Mouse (Mus musculus) kidney, postnatal 4 days (tissue): ENCODE results near the gene Ugt1a9.
"Not testable (repeated sequence)": the region's sequence is repeated elsewhere in the genome, so short reads cannot be mapped to it uniquely, and the experiment has no call there.

Experiments used
- DNase-seq, 2 experiments: peaks; one replicate each; pipeline ENCODE4 v3.0.0; 2021; ENCODE audit warnings: mixed read lengths in 2 of 2

Gene Ugt1a9

DNA sequence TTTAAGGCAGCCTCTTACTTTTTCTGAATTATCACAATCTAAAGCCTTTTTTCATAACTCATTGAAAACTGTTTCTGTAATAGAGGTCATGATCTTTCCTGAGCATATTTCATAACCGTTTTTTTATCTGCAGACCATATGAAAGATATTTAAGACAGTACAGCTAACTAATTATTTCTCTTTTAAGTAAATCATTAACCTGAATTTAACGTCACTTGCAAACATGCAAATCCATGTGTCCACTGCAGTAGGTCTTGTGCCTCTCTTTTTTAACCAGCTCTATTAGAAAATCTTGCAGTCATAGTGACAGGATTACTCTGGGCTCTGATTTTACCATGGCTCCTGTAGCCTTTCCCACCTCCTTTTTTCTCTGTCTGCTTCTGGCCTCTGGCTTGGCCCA, at the start of gene Ugt1a9:
TSS of gene Ugt1a9 (plus strand) at position 306 of the 400 bp plus-strand sequence.
- DNase-seq, result no peak

DNA sequence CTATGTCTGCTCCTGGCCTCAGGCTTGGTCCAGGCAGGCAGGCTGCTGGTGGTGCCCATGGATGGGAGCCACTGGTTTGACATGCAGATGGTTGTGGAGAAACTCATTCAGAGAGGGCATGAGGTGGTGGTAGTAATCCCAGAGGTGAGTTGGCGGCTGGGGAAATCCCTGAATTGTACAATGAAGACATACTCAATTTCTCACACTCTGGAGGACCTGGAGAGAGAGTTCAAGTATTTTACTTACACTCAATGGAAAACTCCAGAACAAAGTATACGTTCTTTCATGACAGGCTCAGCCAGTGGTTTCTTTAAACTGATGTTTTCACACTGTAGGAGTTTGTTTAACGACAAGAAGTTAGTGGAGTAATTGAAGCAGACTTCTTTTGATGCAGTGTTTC, 45.4 kb upstream of the Ugt1a9 start:
- not testable (repeated sequence) for DNase-seq

DNA sequence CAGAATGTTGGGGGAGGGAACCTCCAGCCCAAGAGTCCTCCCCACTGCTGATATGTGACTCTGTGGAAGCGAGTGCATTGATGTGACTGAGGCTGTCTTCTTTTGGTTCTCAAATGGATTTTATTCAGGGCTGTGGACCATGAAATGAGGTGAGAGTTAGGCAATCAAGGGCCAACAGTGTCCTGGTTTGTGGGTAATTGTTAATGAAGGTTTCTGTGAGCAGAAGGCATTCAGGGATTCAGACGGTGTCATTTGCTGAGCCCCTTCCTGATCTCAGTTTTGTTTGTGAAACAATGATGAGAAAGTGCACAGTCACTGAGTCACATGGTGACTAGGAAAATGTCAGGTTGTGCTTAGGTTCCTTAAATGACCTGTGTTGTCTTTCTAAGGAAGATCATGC, 27.6 kb upstream of the Ugt1a9 start:
- not testable (repeated sequence) for DNase-seq

DNA sequence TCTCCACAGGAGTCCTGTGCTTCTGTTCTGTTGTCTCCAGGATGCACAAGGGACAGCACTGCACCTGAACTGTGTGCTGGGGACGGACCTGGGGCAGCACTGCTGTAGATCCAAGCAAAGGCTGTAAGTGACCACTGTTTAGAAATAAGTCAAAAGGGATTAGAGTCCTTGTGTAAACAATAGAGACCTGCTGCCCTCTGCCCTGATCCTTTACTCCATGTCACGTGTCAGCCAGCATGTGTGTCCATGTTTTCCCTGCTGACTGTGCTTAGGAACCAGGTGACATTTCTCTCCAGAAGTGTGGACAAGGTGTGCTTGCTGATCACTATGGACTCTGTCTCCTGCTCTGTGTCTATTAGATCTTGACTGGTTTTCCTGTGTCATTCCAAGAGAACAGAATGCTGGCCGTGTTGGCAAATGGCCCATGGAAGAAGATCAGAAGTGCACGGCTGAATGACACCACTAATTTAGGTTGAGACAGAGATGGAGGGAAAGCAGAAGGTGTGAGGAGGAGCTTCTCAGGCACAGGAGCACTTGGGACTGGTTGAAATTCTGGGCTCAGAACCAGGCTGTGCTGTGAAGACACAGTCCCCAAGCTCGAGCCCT, 25.7 kb upstream of the Ugt1a9 start:
- peak; percentile 7 to 18 for DNase-seq

DNA sequence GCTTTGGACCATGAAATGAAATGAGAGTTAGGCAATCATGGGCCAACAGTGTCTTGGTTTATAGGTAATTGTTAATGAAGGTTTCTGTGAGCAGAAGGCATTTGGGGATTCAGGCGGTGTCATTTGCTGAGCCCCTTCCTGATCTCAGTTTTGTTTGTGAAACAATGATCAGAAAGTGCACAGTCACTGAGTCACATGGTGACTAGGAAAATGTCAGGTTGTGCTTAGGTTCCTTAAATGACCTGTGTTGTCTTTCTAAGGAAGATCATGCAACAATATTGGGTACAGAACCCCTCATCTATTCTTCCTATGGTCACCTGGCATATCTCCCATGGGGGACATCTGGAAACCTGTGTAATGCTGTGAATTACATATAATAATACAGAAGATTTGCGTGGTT, 23.2 kb upstream of the Ugt1a9 start:
- DNase-seq, result not testable (repeated sequence)

DNA sequence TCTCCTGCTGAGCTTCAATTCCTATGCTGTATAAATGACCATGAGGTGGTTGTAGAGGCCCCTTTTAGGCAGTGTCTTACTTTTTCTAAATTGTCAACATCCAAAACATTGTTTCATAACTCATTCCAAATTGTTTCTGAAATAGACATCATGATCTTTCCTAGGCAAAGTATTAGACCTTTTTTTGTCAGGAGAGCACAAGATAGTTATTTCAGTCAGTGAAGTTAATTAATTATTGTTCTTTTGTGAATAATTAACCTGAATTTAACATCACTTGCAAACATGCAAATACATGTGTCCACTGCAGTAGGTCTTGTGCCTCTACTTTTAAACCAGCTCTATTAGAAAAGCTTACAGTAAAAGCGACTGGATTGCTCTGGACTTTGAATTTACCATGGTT, 15.5 kb upstream of the Ugt1a9 start, which contains the start of gene Ugt1a10:
TSS of gene Ugt1a10 (plus strand) at position 301 of the 400 bp plus-strand sequence.
- DNase-seq, result no peak

DNA sequence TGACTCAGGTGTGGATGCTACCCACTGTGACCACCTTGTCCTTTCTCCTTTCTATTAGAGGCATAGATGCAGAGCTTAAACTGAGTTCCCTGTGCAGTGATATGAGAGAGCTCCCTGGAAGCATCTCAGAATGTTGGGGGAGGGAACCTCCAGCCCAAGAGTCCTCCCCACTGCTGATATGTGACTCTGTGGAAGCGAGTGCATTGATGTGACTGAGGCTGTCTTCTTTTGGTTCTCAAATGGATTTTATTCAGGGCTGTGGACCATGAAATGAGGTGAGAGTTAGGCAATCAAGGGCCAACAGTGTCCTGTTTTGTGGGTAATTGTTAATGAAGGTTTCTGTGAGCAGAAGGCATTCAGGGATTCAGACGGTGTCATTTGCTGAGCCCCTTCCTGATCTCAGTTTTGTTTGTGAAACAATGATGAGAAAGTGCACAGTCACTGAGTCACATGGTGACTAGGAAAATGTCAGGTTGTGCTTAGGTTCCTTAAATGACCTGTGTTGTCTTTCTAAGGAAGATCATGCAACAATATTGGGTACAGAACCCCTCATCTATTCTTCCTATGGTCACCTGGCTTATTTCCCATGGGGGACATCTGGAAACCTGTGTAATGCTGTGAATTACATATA, 4.0 kb upstream of the Ugt1a9 start:
- DNase-seq, result not testable (repeated sequence)

DNA sequence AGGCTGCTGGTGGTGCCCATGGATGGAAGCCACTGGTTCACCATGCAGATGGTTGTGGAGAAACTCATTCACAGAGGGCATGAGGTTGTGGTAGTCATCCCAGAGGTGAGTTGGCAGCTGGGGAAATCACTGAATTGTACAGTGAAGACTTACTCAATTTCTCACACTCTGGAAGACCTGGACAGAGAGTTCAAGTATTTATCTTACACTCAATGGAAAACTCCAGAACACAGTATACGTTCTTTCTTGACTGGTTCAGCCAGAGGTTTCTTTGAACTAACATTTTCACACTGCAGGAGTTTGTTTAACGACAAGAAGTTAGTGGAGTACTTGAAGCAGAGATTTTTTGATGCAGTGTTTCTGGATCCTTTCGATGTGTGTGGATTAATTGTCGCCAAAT, 302 bp downstream of the Ugt1a9 start:
- no peak for DNase-seq

DNA sequence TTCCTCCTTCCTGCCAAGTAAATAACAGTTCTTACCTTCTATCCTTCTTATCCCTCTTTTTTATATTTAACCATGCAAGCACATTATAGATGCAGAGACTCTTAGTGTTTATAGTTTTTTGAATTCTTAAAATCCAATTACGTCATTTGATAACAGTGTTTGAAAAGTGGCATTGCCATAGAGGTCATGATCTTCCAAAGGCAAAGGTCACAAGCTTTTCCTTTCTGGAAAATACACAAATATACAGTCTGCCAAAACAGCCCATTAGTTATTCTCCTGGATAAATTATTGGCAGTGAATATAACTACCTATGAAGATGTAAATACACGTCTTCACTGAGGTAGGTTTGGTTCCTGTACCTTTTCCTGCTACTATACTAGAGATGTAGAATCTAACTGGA, 3.9 kb downstream of the Ugt1a9 start:
- DNase-seq, result no peak

DNA sequence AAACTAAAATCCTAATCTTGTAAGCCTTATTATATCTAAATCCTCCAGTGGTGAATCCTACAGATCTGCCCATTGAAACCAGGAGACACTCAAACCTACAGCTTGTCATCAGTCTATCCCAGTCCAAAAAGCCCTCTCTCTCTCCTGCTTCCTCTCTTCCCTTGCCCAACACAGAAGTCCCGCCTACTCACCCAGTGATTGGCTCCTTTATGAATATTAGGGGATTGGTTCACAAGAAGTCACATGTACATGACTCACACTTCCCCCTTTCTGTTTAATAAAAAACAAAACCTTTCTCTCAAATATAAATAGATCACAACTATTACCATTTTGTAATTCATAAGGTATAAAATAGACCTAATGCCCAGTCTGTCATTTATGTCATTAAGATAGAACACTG, 6.5 kb downstream of the Ugt1a9 start:
- no peak for DNase-seq

DNA sequence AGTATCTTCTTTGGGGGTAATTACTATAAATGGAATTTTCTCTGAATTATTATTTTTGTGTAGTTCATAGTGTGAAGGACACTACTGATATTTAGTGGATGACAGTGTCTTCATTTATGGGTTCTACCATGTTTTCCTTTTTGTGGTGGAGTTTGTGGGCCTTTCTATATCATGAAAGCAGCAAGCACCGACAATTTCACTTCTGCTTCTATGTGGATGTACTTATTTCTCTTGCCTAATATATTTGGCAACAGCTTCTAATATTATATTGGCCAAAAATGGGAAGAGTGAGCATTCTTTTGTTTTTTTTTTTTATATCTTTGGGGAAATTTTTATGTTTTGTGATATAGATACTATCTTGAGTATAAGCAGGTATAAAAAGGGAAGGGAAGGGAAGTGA, 11.1 kb downstream of the Ugt1a9 start:
- no peak for DNase-seq

DNA sequence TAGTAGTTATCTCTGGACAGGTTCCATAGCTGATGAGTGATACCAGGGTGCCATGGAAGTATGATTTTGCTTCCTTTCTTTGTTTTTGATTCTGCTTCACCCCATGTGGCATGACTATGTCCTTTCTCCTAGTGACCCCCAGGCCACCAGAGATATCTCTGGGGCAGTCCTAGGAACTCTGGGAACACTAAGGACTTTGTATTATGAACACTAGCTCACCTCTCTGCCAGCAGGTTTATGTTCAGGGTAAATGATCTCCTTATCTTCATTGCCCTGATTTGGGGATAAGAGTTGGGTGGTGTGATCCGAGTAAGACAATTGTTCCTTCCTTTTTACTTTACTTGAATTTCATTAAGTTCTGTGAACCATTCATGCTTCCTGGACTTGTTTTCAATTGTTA, 15.5 kb downstream of the Ugt1a9 start:
- DNase-seq, result no peak

DNA sequence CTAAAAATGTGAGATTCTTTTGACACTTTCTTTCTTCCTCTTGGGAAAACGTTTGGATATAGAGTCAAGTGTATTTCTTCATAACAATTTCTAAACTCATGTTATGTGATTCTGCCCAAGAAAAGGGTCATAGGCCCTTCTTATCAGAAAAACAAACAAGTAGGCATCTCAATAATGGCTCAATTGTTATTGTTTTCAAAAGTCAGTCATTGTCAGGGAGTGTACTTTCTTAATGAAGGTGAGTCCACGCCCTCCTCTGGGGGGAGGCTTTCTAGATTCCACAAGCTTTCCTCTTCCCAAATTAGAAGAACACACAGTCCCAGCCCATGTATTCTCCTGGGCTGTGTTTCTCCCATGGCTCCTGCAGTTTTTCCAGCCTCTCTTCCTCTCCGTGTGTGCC, 16.9 kb downstream of the Ugt1a9 start, which contains the start of gene Ugt1a8:
TSS of gene Ugt1a8 (plus strand) at position 301 of the 400 bp plus-strand sequence.
- no peak for DNase-seq

DNA sequence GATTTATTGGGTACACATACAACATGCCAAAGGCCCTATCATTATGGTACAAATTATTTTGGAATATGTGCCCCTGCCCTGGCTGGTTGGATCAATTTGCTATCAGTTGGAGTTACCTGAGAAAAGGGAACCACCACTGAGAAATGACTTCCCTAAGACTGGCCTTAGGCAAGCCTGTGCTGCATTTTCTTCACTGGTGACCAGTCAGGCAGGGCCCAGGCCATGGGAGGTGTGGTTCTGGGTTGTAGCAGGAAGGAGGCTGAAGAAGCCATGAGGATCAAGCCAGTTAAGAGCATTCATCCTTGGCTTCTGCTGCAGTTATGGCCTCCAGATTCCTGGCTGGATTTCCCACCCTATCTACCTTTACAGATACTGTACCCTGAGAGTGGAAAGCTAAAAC, 21.7 kb downstream of the Ugt1a9 start:
- no peak for DNase-seq

DNA sequence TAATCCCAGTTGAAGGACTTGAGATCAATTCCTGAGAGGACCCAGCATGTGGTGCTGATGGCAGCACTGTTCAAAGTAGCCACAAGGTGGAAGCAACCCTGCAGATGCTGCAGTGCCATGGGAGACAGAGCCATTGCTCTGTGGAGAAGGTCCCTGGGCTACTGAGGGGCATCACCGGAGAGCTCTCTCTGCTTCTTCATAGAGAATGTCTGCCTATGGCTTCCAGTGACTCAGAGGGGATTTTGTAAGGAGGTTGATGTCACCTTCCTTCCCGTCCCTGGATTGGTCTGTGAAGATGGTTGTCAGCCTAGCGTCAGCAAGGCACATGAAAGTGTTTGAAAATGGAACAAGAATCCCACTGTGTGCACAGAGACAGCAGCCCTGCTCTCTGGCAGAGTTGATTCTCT, 23.7 kb downstream of the Ugt1a9 start:
- DNase-seq, result peak; percentile 32 to 52

DNA sequence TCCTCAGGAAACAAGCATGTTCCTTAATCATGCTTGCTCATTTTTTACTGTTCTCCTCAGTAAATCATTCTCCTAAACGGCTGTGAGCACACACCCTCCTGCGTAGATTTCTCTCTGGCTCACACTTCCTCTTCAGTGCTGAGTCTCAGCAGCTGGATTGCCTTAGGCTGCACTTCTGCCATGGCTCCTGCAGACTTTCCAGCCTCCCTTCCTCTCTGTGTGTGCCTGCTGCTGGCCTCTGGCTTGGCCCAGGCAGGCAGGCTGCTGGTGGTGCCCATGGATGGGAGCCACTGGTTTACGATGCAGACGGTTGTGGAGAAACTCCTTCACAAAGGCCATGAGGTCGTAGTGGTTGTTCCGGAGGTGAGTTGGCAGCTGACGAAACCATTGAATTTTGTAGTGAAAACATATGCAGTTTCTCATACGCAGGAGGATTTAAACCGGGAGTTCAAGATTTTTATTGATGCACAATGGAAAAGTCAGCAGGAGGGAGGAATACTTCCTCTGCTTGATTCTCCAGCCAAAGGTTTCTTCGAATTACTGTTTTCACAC, 24.4 kb downstream of the Ugt1a9 start, which contains the start of gene Ugt1a7c:
TSS of gene Ugt1a7c (plus strand) at position 122 of the 552 bp plus-strand sequence.
- peak; percentile 66 to 77 for DNase-seq

DNA sequence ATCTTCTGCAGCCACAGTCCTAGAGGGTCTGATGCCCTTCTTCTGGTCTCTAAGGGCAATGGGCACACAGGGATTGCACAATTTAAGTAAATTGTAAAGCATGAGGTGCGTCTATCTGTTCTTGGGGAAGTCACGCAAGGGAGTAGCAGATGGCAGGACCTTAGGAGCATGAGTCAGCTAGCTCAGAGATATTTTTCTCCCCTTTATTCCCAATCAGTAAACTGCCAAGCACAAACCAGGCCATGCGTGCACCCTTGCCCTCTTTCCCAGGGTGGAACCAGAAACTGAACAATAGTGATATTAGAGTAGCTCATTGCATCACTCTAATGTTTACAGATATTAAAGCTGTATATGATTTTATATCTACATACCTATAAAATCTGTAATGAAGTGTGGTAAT, 27.9 kb downstream of the Ugt1a9 start:
- DNase-seq, result not testable (repeated sequence)

DNA sequence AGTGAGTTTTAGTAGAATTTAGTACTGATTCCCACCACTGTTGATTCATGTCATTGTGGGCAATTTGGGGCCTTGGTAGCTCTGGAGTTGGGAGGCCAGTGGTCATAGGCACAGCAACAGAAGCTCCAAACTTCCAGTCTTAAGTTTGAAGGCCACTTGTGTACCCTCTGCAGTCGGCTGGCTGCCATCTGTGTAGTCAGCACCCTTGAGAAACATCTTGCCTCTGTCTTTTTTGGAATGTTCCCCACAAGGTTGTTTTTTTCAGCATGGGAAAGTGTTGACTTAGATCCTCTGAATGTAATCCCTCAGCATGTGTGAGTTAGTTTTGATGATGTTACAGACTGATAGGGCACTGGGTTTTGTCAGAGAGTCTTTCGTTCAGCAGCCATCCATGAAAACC, 29.1 kb downstream of the Ugt1a9 start:
- DNase-seq, result not testable (repeated sequence)

DNA sequence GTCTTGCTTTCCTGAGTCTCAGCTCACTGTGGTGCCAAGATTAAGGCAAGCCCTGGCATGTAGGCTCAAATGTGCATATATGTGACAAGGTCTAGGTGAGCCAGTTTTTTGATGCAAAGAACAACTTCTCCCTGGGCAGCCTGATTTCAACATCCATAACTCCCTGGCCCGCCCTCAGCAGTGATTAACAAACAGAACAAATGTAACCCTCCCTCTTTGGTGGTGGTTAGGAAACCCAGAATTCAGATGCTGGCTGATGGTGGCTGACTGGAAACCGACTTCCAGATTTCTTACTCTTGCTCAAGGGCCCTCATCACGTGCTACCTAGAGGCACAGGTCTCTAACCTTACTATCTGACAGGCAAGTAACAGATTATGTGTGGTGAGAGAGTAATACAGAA, 32.4 kb downstream of the Ugt1a9 start, which contains the start of gene Ugt1a6b:
TSS of gene Ugt1a6b (plus strand) at position 234 of the 400 bp plus-strand sequence.
- DNase-seq, result not testable (repeated sequence)

DNA sequence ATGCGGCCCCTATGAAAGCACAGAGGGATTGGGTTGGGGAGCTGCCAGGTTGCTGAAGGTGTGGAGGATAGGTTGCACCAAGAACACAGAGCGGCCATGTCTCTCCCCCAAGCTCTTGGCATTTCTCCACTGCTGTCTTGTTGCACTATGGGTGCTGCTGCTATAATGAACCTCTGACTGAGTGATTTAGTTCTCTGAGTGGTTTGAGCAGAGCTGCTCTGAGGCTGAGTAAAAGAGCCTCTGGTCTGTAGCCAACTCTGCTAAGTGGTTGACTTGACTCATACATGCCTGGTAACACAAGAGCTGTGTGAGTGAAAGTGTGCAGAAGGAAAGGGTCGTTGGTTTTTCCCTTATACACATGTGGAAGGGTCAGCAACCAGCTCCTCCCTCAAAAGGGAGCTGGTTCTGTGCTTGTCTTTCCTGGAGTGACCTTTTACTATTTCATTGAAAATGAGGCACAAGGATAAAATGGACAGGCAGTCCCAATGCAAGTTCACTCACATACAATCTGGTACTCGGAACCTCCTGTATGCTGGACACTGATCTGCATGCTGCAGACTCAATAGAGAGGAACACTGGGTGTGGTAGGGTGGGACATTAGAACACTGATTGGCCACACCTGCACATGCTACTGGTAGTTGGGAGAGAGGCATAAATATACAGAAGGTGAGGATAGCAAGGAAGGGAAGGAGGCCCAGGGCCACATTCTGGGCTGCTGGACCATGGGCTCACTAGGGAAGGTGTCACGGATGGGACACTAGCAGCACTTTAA, 33.3 kb downstream of the Ugt1a9 start:
- not testable (repeated sequence) for DNase-seq

DNA sequence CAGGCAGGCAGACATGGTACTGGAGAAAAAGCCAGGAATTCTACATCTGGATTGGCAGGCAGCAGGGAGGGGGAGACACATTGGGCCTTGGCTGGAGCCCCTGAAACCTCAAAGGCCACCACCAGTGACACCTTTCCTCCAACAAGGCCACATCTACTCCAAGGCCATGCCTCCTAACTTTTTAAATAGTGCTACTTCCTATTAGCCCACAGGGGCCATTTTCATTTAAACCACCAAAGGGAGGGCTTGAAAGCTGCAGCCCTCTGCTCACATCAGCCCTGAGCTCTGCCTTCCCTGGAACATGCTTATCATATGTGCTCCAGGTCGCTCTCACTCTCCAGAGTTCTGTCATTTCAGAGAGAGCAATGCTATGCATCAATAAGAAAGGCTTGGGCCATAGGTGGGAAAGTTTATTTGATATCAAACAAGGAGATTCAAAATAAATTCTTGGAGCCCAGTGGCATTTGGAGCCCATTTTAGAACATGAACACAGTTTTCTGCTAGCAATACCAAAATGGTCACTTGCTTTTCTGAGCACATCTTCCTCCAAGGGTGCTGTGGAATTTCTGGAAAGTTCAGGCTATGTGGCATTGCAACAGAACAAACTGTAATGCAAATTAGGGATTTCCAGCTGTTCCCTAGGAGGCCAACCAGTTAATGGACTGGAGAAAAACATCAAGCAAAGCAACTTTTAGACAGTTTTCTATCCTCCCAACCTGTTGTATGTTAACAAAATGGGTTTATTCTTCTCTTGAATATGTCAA, 34.2 kb downstream of the Ugt1a9 start:
- no peak for DNase-seq

DNA sequence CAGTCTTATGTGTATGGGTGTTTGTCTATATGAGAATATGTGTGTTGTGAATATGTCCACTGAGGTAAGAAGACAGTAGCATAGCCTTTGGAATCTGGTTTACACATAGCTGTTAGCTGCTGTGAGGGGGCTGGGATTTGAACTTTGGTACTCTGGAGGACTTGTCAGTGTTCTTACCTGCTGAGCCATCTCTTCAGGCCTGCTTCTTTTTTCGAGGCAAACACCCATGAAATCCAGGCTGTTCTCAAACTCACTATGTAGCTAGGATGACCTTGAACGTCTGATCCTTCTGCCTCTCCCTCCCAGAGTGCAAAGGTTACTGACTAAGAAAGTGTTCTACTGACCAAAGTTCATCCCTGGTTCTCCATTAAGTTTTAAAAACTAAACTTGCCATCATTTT, 35.1 kb downstream of the Ugt1a9 start:
- DNase-seq, result peak in 1 of 2 experiments; percentile 26
